Mouse (Mus musculus) urinary bladder, adult 18-20 months (tissue): ENCODE results near the gene Grap2.
"Not testable (repeated sequence)": the region's sequence is repeated elsewhere in the genome, so short reads cannot be mapped to it uniquely, and the experiment has no call there.

Experiments used
- DNase-seq, 2 experiments: peaks; one replicate each; pipeline ENCODE4 v3.0.0; 2022; ENCODE audit warnings: low spot score in 2 of 2, mixed read lengths in 2 of 2

Grap2 gene

DNA sequence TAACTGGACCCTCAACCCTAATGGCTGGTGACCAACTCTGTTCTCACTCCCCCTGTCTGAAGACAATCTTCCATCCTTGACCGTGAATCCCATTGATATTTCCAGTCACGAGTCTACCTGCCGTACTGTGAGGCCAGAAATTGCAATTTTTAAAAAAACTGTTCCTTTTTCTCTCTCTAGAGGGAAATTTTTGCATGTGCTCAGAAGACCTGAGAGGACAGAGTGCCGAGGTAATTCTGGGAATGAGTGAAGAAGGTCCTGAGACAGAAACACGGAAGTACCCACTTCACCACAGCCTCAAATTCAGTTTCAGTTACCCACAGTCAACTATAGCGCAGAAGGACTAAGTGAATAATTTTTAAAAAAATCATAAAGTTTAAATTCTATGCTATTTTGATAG lies 5.7 kb upstream of the Grap2 start:
- no peak for DNase-seq

DNA sequence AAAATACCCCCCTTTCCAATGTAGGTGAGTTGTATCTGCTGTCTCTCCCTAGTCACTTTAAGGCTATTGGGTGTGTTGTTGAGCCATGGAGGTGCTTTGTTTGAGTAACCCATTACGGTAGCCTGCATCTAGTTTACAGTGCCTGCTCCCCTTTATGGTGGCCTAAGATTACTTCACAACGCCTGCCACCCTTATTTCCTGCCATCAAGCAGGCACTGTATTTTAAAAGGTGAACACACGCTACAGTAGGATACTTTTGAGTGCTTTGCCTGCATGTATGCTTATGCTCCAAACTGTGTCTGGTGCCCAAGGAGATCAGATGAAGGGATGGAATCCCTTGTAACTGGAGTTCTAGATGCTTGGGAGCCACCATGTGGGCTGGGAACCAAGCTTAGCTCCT lies 5.3 kb upstream of the Grap2 start:
- no peak for DNase-seq

DNA sequence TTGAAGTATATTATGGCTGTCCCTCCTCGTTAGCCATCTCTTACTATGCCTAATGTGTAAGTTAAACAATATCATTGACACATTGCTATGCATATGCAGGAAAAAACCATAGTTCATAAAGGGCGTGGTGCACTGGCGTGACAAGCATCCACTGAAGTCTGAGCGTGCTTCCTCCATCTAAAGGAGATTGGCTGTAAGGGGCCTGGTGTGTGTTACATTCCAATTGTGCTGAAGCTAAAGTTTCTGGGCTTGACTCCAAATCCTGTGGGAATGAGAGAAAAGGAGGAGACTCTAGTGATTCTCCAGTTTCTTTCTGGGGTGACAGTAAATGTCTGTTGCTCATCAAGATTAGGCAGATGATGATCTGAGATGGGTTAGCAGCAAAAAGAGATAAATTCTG lies 4.7 kb upstream of the Grap2 start:
- no peak for DNase-seq

DNA sequence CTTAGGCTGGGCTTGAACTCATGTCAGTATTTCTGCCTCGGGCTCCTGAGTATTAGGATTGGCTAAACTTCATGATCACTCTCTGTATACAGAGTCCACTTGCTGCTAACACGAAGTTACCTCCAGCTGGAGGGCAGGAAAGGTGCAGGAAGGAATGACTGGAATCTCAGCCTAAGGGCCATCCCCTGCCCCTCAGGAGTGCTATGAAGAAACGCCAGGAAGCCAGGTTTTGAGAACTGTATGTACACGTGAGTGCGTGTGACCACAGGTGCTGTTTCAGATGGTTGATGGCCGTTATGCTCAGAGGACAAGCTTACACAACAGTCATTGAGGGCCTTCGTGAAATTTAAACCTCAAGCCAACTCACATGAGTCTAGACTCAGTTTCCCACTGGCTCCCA lies 3.2 kb upstream of the Grap2 start:
- no peak for DNase-seq

DNA sequence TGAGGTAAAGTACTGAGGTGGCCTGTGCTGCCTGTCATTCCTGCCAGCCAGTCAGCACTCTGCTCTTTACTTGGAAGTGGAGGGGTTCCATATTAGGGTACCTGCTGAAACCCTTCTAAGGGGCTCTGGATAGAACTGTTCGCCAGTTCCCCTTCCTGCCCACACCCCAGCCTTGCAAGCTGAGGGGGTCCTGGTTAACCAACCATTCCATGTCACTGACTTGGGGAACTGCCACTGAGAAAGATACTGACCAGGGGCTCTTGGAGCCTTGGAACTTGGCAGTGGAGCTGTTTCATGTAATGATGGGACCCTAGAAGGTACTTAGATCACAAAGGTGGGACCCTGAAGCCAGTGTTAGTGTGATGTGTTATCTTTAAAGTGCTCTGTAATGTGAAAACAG lies 2.2 kb upstream of the Grap2 start:
- no peak for DNase-seq

DNA sequence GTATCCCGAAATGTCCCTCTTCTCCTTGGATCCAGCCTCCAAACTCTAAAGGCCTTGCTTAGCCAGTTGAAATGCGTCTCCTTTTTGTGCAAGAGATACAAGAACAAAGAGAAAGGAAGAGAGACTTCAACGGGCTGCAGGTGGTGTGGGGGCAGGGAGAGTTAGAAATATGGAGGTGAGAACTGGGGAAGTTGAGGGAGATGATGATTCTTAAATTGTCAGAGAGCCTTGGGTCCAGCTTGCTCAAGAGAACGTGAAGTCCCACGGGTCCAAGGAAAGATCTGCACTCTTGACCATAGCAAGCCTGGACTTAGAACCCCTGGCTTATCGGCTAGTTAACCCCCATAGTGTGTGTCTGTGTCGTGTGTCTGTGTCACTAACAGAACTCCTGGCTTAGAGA lies 783 bp upstream of the Grap2 start:
- DNase-seq: no peak

DNA sequence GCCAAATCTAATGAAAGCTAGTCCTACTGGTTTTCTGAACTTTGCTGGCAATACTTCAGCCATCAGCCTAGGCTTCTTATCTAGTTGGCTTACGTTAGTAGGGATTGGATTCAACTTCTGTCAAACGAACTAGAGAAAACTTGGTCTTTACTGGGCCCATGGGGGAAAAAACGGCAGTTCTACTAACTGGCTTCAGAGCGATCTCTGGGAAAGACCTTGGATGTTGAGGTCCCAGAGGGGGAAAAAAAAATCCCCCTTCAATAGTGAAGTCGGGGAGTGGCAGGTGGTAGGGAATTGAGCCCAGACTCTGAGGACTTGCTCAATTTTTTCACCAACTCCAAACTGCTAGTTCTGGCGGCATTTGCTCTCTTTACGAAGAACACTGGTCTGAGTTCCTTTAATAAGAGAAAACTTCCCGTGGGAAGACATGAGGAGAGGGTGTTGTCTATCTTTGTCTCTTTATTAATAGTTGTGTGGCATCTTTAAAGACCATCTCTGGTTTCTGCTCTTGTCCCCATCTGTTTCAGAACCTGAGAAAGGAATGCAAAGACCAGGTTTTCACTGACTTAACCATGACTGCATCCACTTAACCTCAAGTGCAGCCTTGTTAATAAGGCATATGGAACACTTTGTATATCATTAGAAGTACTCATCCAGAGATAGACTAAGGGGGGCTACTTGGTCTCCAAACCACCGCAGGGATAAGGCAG lies 572 bp downstream of the Grap2 start:
- DNase-seq: no peak

DNA sequence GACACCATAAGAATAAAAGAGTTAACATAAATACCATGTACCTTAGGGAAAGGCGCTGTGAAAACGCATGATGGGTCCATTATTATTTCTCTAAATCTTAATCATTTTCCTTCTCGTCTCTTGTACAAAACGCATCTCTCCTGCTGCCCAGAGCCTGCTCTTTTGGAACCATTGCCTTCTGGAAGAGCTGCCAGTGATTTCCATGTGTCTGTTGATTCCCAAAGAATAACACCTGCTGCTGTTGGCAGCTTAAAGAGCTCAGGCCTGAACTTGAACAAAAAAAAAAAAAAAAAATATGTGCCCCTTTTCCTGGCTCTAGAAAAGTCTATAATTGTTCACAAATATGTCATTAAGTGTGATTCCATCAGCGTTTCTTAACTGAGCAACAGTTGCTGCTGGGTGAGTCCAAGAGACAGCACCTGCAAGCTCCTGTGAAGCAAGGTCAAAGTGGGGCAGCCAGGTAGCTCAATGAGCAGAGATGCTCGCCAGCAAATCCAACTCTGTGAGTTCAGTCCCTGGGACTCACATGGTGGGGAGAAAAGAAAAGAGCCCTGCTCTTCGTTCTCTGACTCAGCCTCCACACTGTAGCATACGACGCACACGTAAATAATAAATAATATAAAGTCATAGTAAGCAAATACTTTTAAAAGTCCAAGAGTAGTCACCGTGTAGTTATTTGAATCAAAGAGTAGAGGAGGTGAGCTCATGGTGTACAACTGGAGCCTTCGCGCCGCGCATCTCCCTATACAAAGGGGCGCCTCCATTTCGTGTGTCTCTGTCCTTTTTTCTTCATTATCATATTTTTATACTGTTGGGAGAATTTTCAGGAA lies 2.0 kb downstream of the Grap2 start:
- no peak for DNase-seq

DNA sequence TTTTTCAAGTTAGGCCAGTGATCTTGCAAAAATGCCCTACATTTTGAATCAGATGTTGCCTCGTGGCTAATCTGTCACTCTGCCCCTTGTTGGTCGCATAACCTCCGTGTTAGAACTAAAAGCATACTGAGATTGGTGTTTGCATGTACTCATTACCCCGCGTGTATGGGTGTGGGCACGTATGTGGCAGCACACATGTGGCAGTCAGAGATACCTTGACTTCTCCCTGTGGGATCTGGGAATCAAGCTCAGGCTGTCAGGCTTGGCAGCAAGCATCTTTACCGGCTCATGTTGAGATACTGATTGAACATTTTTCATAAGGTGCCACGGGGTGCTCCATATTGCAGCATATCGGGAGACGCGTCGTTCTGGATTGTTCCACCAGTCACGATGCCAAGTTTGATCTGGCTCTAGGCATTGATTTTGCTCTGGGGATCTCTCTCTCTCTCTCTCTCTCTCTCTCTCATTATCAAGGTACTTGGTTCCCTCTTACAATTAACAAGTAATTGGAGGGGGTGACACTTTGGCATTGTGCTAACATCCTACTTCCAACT lies 3.5 kb downstream of the Grap2 start:
- DNase-seq: no peak

DNA sequence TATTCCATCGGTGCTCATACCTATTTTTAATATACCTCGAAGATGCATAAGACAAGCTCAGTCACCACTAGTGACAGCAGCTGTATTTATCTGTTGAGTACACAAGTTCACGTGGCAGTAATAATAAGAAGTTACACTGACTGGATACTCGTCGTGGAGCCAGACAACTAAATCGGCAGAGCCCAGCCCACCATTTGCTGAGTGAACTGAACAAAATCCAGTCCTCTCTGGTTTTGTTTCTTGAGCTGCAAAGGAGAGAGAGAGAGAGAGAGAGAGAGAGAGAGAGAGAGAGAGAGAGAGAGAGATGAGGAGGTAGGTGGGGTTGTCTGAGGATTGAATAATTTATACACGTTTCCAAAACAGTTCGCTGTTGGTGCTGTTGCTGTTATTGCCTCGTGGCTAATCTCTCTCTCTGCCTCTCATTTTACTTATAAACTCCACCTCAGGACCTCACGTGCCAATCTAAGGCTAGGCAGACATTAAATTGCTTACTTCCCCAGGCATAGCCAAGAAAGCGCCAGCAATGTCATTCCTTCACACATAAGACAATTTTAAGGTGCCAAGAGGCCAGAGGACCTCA lies 4.1 kb downstream of the Grap2 start:
- DNase-seq: no peak

DNA sequence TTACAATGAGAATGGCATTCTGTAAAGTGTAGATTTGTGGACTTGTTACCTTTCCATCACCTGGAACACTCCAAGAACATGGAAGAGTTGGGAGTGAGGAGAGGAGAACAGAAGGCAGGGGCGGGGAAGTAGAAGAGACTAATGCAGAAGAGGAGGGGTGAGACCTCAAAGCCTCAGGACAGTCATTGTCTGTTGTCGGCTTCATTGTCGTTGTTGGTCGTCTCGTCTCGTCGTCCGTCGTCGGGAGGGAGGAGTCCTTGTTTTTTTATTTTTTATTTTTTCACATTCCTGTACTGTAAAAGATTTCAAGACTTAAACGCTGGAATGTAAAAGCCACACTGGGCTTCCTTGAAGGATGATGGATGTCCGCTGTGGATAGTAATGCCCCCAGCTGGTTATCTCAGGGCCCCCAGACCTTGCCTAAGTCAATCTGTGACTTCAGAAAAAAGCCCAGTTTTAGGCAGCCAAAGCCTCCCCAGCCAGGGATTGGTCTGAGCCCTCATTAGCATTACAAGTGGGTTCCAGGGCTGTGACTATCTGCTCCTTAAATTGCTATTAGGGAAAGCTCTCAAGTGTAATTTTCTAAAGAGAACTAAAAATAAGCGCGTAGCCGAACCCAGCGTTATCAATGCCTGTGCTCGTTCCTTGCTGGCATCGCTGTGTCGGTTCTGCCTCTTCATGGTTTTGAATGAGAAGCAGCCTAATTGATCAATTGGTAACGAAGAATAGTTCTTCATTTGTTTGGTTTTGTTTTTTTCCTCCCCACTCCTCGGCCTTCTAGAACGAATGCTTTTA lies 5.0 kb downstream of the Grap2 start:
- no peak for DNase-seq

DNA sequence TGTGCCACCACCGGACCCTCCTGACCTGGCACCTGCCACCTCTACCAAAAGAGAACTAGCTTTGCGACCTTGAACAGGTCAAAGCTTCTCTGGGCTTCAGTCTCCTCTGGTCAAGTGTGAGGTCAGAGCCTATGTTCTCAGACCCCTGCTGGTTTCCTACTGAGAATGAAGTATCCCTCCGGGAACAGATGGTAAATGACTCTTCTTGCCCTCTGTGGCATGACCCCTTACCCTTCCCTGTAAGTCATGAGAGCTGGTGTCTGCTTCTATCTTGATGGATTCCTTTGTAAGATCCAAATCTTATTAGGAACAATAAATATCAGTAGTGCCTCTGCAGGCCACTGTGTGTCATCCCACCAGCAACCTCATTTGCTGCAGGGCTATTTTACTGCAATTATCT lies 6.7 kb downstream of the Grap2 start:
- no peak for DNase-seq

DNA sequence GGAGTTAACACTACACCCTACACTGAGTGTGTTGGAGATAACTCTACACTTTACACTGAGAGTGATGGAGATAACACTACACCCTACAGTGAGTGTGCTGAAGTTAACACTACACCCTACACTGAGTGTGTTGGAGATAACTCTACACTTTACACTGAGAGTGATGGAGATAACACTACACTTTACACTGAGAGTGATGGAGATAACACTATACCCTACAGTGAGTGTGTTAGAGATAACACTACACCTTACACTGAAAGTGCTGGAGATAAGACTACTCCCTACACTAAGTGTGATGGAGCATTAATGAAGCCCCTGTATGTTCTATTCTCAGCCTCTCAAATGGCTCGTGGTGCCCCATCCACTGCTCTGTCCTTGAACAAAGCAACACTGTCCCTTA lies 8.2 kb downstream of the Grap2 start:
- DNase-seq: not testable (repeated sequence)

DNA sequence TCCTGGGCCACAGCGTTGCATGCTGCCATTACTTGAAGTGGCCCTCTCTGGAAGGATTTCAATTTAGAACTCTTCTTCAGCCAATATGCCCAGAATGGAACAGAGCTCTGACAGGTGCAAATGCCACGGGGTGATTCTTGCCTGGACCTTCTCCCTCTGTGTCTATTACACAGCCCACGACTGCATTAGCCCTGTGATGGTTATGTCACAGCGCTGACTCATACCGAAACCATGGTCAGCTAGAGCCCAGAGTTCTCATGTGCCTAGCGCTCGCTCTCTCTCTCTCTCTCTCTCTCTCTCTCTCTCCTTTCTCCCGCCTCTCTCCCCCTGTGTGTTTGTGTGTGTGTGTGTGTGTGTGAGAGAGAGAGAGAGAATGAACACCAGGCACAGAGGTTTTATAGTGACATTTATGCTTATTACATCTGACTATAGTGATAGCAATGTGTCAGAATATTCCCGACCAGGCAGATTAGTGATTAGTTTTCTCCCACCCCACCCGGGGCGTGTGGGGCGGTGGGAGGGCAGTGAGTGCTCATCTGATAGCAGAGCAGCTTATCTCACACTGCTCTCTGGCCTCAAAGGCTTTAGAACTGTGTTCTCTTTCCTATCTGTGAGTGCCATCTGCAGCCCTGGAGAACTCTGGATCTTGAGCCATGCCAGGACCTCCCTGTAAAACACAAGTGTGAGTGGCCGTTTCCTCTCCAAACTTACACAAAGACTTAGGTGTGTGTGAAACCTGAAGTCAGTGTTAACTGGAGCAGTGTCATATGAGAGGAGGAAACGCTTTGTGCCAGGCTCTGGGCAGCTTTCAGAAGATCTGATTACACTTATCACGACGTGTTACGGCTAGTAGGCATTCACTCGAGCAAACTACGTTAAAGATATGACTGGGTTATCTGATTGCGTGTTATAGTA lies 10.4 kb downstream of the Grap2 start:
- peak; percentile 11 to 31 for DNase-seq

DNA sequence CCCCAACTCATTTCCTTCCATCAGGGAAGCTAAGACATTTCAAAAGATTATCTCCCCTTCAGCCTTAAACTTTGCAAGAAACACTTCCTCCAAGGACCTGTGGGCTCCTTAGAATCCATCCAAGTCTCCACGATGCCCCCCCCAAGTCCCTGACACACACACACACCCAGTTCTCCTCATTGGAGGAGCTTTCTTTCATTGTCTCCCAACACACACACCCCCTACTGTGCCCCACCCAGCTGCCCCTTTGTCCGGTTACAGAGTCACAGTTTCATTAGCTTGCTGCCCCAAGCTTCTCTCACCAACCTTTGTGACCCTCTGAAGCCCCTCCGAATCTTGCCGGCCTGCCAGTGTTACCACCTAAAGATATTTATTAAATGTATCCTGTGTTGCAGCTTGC lies 13.9 kb downstream of the Grap2 start:
- no peak for DNase-seq

DNA sequence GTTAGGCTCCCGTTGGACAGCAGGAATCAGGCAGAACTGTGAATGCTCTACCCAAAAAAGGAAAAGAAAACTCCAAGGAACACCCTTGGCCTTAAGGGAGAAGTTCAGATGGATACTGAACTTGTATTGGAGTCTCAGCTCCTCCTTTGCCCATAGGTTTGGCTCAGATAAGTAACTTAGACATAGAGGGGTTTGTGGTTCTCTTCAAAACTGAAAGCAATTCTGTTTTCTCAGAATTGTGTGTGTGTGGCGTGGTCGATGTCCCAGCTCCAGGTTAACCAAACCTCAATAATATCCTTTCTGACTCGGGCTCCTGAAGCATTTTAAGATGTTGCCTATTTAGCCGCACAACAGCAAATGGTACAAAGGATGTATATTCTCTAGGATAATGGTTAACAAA lies 18.2 kb downstream of the Grap2 start:
- no peak for DNase-seq

DNA sequence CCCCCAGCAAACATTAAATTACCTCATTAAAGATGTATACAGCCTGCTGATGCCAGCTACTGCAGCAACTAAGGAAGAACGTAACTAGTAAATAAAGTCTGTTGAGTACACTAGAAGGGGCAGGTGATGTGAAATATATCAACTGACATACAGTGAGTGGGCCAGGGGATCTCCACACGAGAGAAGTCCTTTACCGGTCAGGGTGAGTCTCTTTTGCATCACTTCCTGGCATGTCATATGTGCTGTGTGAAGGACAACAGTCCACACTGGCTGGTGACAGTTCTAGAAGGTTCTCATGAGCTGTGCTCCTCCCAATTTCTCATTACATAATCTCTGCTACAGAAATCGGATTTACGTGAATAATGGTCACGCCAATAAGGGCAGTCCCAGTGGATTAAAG lies 20.3 kb downstream of the Grap2 start:
- DNase-seq: no peak

DNA sequence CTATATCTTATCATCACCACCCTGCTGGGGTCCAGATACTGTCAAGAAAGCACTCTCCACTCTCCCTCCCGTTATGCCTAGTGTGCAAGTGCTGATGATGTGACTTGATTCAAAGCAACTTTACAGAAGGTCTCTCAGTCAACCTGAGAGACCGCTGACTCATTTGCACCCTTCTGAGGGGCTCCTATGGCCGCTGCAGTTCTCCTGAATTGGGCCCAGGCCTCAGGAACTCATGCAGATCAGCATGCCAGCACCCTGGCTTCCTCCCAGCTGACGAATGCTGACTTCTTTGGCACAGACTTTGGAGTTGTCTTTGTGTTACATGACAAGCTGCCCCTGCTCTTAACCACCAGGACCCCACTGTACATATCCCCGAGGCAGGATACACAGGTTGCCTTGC lies 21.5 kb downstream of the Grap2 start:
- no peak for DNase-seq

DNA sequence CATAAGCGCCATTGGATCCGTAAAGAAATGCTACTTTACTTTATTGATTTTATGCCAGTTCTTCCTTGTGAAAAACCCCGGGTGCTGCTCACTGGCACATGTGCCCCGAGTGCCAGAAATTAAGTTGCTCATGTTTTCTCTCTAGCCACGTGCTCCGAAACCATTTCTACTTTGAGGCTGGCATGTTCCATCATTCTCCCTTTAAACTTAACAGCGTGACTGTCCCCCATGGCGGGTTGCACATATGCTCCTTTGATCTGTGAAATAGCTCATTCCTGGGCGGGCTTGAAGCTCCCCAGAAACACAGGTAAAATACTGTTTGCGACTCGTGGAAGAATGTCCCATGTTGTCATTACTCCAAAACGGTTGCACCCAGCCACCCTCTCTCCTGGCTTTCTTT lies 26.4 kb downstream of the Grap2 start:
- DNase-seq: no peak

DNA sequence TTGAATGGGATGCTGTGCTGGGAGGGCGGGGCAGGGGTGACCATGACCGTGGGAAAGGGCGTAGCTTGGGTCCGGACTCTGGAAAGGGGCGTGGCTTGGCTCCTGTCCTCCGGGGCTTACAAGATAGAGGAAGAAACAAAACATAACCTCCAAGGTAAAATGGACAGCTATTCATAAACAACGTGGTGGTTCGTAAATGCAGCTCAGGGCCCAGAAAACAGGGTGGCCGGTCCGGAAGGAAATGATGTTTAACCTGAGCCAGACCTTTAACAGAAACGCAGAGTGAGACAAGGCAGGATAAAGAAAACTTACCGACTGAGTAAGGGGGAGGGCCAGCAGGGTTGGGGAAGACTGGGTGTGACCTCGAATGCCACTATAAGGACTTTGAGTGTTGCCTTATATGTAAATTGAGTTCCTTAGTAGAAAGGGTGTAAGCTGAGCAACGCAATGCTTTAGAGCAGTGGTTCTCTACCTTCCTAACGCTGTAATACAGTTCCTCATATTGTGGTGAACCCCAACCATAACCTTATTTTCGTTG lies 26.9 kb downstream of the Grap2 start:
- peak; percentile 9 to 11 for DNase-seq

DNA sequence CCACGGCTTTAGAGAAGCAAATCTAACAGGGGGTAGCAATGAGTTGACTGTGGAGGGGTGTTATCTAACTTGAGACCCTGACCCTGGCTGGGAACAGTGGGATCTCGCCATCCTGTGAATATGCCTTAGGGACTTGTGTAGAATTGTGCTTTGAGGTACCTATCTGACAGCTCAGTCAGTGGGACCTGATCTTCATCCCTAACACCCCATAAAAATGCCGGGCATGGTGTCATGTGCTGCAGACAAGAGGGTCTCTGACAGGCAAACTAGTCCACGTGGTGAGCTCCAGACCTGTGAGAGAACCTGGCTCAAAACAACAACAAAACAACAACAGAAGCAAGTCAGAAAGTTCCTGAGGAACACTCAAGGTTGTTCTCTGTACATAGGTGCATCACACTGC lies 27.4 kb downstream of the Grap2 start:
- DNase-seq: no peak
